Mouse (Mus musculus): ENCODE results near the gene Gramd1c. TPM values are rescaled to one million over a fixed set of nuclear protein-coding genes. Genes with fewer than 3 reads are reported as not detected.

The Gramd1c gene
- polyA plus RNA-seq, 1 experiment from 2014 or later: 2.2 TPM

DNA sequence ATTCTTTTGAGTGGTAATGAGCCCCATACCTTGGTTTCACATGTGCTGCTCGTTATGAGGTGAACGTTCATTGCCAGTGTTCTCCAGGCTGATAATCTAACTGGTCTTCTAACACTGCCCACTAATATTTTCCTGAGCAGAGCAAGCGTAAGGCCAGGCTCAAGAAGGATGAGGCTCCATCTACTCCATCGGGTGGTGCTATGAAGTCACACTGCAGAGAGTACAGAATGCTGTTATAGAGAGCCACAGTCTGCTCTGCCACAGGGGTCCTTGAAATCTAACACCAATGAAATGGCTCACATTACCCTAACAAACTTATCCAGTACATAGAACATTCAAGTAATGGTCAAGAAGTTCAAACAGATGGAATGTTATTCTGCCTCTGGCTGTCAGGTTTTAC, 105.1 kb downstream of the Gramd1c start:
- no peak overlapping the region for H3K4me2 ChIP-seq (ENCODE audit: low read depth)
- no peak for ATAC-seq (ENCODE audit: insufficient read depth, low FRiP score, low TSS enrichment)
- WGBS: 86% methylated on average over 4 of the region's 4 CpGs

DNA sequence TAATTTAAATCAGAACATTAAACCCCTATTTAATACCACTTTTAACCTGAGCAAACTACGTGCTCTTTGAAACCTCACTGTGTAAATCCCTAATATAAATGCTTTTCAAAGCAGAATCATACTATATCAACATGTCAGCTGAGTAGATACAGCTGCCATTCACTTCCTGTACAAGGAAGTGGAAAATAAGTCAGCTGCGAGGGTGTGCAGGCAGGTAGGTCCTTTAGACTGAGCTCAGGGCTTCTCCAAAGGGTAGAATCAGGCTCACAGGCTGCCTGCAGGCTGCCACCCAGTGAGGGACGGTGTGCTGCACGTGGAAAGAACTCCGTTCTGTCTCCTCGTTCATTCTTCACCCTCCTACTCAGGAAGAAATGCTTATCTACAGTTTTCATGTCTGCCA, 108.2 kb downstream of the Gramd1c start:
- no peak overlapping the region for H3K4me3 ChIP-seq (ENCODE audit: low read depth, low read length)
- ATAC-seq (ENCODE audit: insufficient read depth, low FRiP score, low TSS enrichment) (no peak), DNase-seq (ENCODE audit: low spot score) (no peak)
- no peaks in the 10 kb centered on the region for H3K4me1 ChIP-seq (ENCODE audit: control insufficient read depth, insufficient read depth, low read length)
- H3K9ac ChIP-seq (ENCODE audit: low read length): no peak overlapping the region
- H3K27me3 ChIP-seq (ENCODE audit: control insufficient read depth, insufficient read depth, low read length): no peaks in the 10 kb centered on the region
- 89% methylated on average over 6 of the region's 6 CpGs for WGBS
- H3K9me3 ChIP-seq (ENCODE audit: control insufficient read depth, low read length): no peaks in the 10 kb centered on the region
- no peaks in the 10 kb centered on the region for H3K36me3 ChIP-seq (ENCODE audit: control insufficient read depth, insufficient read depth, low read length)
- no peak overlapping the region for H3K4me2 ChIP-seq (ENCODE audit: low read depth)
- H3K27ac ChIP-seq (ENCODE audit: low read depth, low read length): no peak overlapping the region

More for the DNA sequence above, 105.1 kb downstream of the Gramd1c start:
- H3K9ac ChIP-seq (ENCODE audit: low read length): no peak overlapping the region
- no peaks in the 10 kb centered on the region for H3K9me3 ChIP-seq (ENCODE audit: control insufficient read depth, low read length)
- no peak overlapping the region for H3K4me3 ChIP-seq (ENCODE audit: low read depth, low read length)
- no peaks in the 10 kb centered on the region for H3K4me1 ChIP-seq (ENCODE audit: control insufficient read depth, insufficient read depth, low read length)
- H3K27ac ChIP-seq (ENCODE audit: low read depth, low read length): no peak overlapping the region
- no peaks in the 10 kb centered on the region for H3K27me3 ChIP-seq (ENCODE audit: control insufficient read depth, insufficient read depth, low read length)
- no peak for DNase-seq (ENCODE audit: low spot score)
- no peaks in the 10 kb centered on the region for H3K36me3 ChIP-seq (ENCODE audit: control insufficient read depth, insufficient read depth, low read length)

GRCm38 (mm10) chr16:43951591-43951990, 111.6 kb downstream of the Gramd1c start:
- Histone ChIP-seq H3K4me1 (ENCODE audit: control insufficient read depth, insufficient read depth, low read length) (no peaks in the 10 kb centered on the region), H3K36me3 (ENCODE audit: control insufficient read depth, insufficient read depth, low read length) (no peaks in the 10 kb centered on the region), H3K4me3 (ENCODE audit: low read depth, low read length) (no peak overlapping the region), H3K4me2 (ENCODE audit: low read depth) (no peak overlapping the region), H3K27ac (ENCODE audit: low read depth, low read length) (no peak overlapping the region), H3K9ac (ENCODE audit: low read length) (no peak overlapping the region), H3K9me3 (ENCODE audit: control insufficient read depth, low read length) (no peaks in the 10 kb centered on the region), H3K27me3 (ENCODE audit: control insufficient read depth, insufficient read depth, low read length) (no peaks in the 10 kb centered on the region)
- DNase-seq (ENCODE audit: low spot score) (no peak), ATAC-seq (ENCODE audit: insufficient read depth, low FRiP score, low TSS enrichment) (no peak)
- 81% methylated on average over 4 of the region's 4 CpGs for WGBS

GRCm38 (mm10) chr16:43945869-43946268, 117.3 kb downstream of the Gramd1c start:
- H3K9me3 ChIP-seq (ENCODE audit: control insufficient read depth, low read length): no peaks in the 10 kb centered on the region
- H3K36me3 ChIP-seq (ENCODE audit: control insufficient read depth, insufficient read depth, low read length): no peaks in the 10 kb centered on the region
- H3K27me3 ChIP-seq (ENCODE audit: control insufficient read depth, insufficient read depth, low read length): no peaks in the 10 kb centered on the region
- no peak overlapping the region for H3K4me2 ChIP-seq (ENCODE audit: low read depth)
- H3K27ac ChIP-seq (ENCODE audit: low read depth, low read length): no peak overlapping the region
- 84% methylated on average over 3 of the region's 3 CpGs for WGBS
- H3K9ac ChIP-seq (ENCODE audit: low read length): no peak overlapping the region
- H3K4me1 ChIP-seq (ENCODE audit: control insufficient read depth, insufficient read depth, low read length): no peaks in the 10 kb centered on the region
- H3K4me3 ChIP-seq (ENCODE audit: low read depth, low read length): no peak overlapping the region
- DNase-seq (ENCODE audit: low spot score) (no peak), ATAC-seq (ENCODE audit: insufficient read depth, low FRiP score, low TSS enrichment) (no peak)

DNA sequence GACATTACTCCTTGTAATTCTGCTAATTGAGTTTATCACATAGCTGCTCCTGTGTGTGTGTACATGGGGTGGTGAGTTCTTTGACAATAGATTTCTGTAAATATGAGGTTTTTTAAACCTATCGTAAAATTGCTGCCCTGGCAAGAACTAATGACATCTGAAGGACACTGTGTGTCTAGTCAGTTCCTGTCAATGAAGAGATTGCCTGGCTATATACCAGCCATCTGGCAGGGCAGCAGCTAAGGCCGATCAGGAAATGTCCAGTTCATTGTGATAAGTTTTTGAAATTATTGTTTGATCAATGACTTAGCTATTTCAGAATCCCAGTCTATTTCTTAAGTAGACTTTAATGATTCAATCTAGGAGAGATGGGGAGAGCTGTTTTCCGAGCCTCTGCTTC, 117.8 kb downstream of the Gramd1c start:
- Histone ChIP-seq H3K4me1 (ENCODE audit: control insufficient read depth, insufficient read depth, low read length) (no peaks in the 10 kb centered on the region), H3K27me3 (ENCODE audit: control insufficient read depth, insufficient read depth, low read length) (no peaks in the 10 kb centered on the region), H3K9ac (ENCODE audit: low read length) (no peak overlapping the region), H3K4me3 (ENCODE audit: low read depth, low read length) (no peak overlapping the region), H3K4me2 (ENCODE audit: low read depth) (no peak overlapping the region), H3K36me3 (ENCODE audit: control insufficient read depth, insufficient read depth, low read length) (no peaks in the 10 kb centered on the region), H3K9me3 (ENCODE audit: control insufficient read depth, low read length) (no peaks in the 10 kb centered on the region), H3K27ac (ENCODE audit: low read depth, low read length) (no peak overlapping the region)
- WGBS: 91% methylated on average over 3 of the region's 3 CpGs
- no peak for DNase-seq (ENCODE audit: low spot score)
- ATAC-seq (ENCODE audit: insufficient read depth, low FRiP score, low TSS enrichment): no peak

DNA sequence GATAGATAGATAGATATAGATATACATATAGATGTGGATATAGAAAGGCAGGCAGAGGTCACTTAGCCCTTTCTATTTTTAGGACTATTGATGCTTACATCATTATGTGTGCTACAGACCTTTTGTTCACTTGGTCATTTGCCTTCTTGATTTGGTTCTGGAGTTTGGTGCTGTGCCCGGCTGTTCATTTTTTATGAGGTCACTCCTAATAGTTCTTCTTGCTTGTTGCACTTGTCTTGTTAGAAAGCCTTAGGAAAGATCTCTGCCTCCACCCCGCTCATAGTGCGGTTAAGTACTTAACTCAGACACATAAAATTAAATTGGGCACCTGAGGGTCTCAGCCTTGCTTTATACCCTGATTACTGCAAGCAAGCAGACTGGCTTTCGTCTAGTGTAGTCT, 122.3 kb downstream of the Gramd1c start:
- H3K9me3 ChIP-seq (ENCODE audit: control insufficient read depth, low read length): no peaks in the 10 kb centered on the region
- H3K27me3 ChIP-seq (ENCODE audit: control insufficient read depth, insufficient read depth, low read length): no peaks in the 10 kb centered on the region
- no peaks in the 10 kb centered on the region for H3K36me3 ChIP-seq (ENCODE audit: control insufficient read depth, insufficient read depth, low read length)
- H3K9ac ChIP-seq (ENCODE audit: low read length): no peak overlapping the region
- DNase-seq (ENCODE audit: low spot score): no peak
- H3K4me1 ChIP-seq (ENCODE audit: control insufficient read depth, insufficient read depth, low read length): no peaks in the 10 kb centered on the region
- ATAC-seq (ENCODE audit: insufficient read depth, low FRiP score, low TSS enrichment): no peak
- WGBS: 93% methylated on average over 4 of the region's 4 CpGs
- no peak overlapping the region for H3K27ac ChIP-seq (ENCODE audit: low read depth, low read length)
- no peak overlapping the region for H3K4me3 ChIP-seq (ENCODE audit: low read depth, low read length)
- H3K4me2 ChIP-seq (ENCODE audit: low read depth): no peak overlapping the region

GRCm38 (mm10) chr16:43935892-43936291, 127.3 kb downstream of the Gramd1c start:
- Histone ChIP-seq H3K4me1 (ENCODE audit: control insufficient read depth, insufficient read depth, low read length) (no peaks in the 10 kb centered on the region), H3K27ac (ENCODE audit: low read depth, low read length) (no peak overlapping the region), H3K36me3 (ENCODE audit: control insufficient read depth, insufficient read depth, low read length) (no peaks in the 10 kb centered on the region), H3K4me2 (ENCODE audit: low read depth) (no peak overlapping the region), H3K9ac (ENCODE audit: low read length) (no peak overlapping the region), H3K27me3 (ENCODE audit: control insufficient read depth, insufficient read depth, low read length) (no peaks in the 10 kb centered on the region), H3K4me3 (ENCODE audit: low read depth, low read length) (no peak overlapping the region), H3K9me3 (ENCODE audit: control insufficient read depth, low read length) (no peaks in the 10 kb centered on the region)
- WGBS: 88% methylated on average over 3 of the region's 3 CpGs
- ATAC-seq (ENCODE audit: insufficient read depth, low FRiP score, low TSS enrichment): no peak
- DNase-seq (ENCODE audit: low spot score): no peak

DNA sequence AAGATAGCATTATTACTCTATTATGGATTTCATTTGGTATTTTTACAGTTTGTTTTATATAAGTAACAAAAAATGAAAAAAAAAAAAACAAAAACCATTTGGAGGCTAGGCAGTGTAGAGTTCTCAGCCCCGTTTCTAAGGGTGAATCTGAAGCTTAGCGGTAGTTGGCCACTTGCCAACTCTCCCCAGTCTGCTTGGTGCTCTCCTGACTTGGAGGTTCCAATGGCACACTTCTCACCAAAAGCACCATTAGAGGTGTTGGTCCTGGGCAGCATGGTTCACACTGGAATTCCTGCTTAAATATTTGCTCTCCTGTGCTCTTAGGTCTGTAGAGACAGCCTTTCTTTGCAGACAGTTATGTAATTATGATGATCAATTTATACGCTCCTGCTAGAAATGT, 127.8 kb downstream of the Gramd1c start:
- DNase-seq (ENCODE audit: low spot score): no peak

GRCm38 (mm10) chr16:43934856-43935255, 128.3 kb downstream of the Gramd1c start:
- Histone ChIP-seq H3K4me1 (ENCODE audit: control insufficient read depth, insufficient read depth, low read length) (no peaks in the 10 kb centered on the region), H3K4me3 (ENCODE audit: low read depth, low read length) (no peak overlapping the region), H3K4me2 (ENCODE audit: low read depth) (no peak overlapping the region), H3K27me3 (ENCODE audit: control insufficient read depth, insufficient read depth, low read length) (no peaks in the 10 kb centered on the region), H3K9ac (ENCODE audit: low read length) (no peak overlapping the region), H3K36me3 (ENCODE audit: control insufficient read depth, insufficient read depth, low read length) (no peaks in the 10 kb centered on the region), H3K9me3 (ENCODE audit: control insufficient read depth, low read length) (no peaks in the 10 kb centered on the region), H3K27ac (ENCODE audit: low read depth, low read length) (no peak overlapping the region)
- ATAC-seq (ENCODE audit: insufficient read depth, low FRiP score, low TSS enrichment): no peak
- no peak for DNase-seq (ENCODE audit: low spot score)
- WGBS: 90% methylated on average over 8 of the region's 8 CpGs

More for the DNA sequence above, 127.8 kb downstream of the Gramd1c start:
- H3K4me2 ChIP-seq (ENCODE audit: low read depth): no peak overlapping the region
- WGBS: 80% methylated on average over 3 of the region's 3 CpGs
- H3K27ac ChIP-seq (ENCODE audit: low read depth, low read length): no peak overlapping the region
- no peaks in the 10 kb centered on the region for H3K9me3 ChIP-seq (ENCODE audit: control insufficient read depth, low read length)
- H3K27me3 ChIP-seq (ENCODE audit: control insufficient read depth, insufficient read depth, low read length): no peaks in the 10 kb centered on the region
- no peaks in the 10 kb centered on the region for H3K36me3 ChIP-seq (ENCODE audit: control insufficient read depth, insufficient read depth, low read length)
- ATAC-seq (ENCODE audit: insufficient read depth, low FRiP score, low TSS enrichment): no peak
- H3K4me3 ChIP-seq (ENCODE audit: low read depth, low read length): no peak overlapping the region
- H3K9ac ChIP-seq (ENCODE audit: low read length): no peak overlapping the region
- H3K4me1 ChIP-seq (ENCODE audit: control insufficient read depth, insufficient read depth, low read length): no peaks in the 10 kb centered on the region
